Mouse (Mus musculus) myocyte (in vitro differentiated cells): ENCODE results near the gene Slc25a4. TPM values are rescaled to one million over a fixed set of nuclear protein-coding genes. Genes with fewer than 3 reads are reported as not detected.

Experiments
- H3K27me3 ChIP-seq: one replicate; pipeline ENCODE4 v1.6.1; 2011; ENCODE audit not compliant: control insufficient read depth, insufficient read depth, insufficient read length
- H3K36me3 ChIP-seq: one replicate; pipeline ENCODE4 v1.6.1; 2011; ENCODE audit not compliant: control insufficient read depth, insufficient read depth
- H3K4me2 ChIP-seq: one replicate; pipeline ENCODE4 v1.6.1; 2011; ENCODE audit warnings: low read depth, control low read depth
- H3K4me3 ChIP-seq: one replicate; pipeline ENCODE4 v1.5.1; 2011; ENCODE audit warnings: mild to moderate bottlenecking, control low read depth, moderate library complexity
- H3K79me2 ChIP-seq: one replicate; pipeline ENCODE4 v1.6.1; 2011; ENCODE audit not compliant: control insufficient read depth, insufficient read depth
- H3ac ChIP-seq: one replicate; pipeline ENCODE4 v1.6.1; 2011; ENCODE audit not compliant: control insufficient read depth, insufficient read length
- CEBPB ChIP-seq: IDR thresholded peaks from 2 replicates; pipeline ENCODE4 v1.6.1; 2011; ENCODE audit warnings: mild to moderate bottlenecking, moderate library complexity; ENCODE audit not compliant: poor library complexity, insufficient read depth, severe bottlenecking
- E2F4 ChIP-seq: IDR thresholded peaks from one replicate; pipeline ENCODE4 v1.6.1; 2011; ENCODE audit warnings: mild to moderate bottlenecking, control low read depth, moderate library complexity; ENCODE audit not compliant: insufficient read depth
- MAX ChIP-seq: IDR thresholded peaks from one replicate; pipeline ENCODE4 v1.6.1; 2011; ENCODE audit warnings: low read depth, mild to moderate bottlenecking, control low read depth
- MYOD1 ChIP-seq, 3 experiments: IDR thresholded peaks; one replicate each; pipeline ENCODE4 v1.6.1; 2011; ENCODE audit warnings: control low read depth in 2 of 3, low read depth in 2 of 3, mild to moderate bottlenecking in 2 of 3, moderate library complexity in 1 of 3; ENCODE audit not compliant: insufficient read length in 2 of 3, control insufficient read depth in 1 of 3
- MYOG ChIP-seq, 3 experiments: IDR thresholded peaks; one replicate each; pipeline ENCODE4 v1.6.1; 2011; ENCODE audit warnings: control low read depth in 2 of 3, low read depth in 2 of 3, mild to moderate bottlenecking in 2 of 3; ENCODE audit not compliant: insufficient read length in 2 of 3, control insufficient read depth in 1 of 3, insufficient read depth in 1 of 3
- POLR2A ChIP-seq: IDR thresholded peaks from one replicate; pipeline ENCODE4 v1.6.1; 2011; ENCODE audit warnings: low read depth, mild to moderate bottlenecking, control low read depth, moderate library complexity; ENCODE audit not compliant: insufficient read length
- POLR2AphosphoS2 ChIP-seq: IDR thresholded peaks from one replicate; pipeline ENCODE4 v1.6.1; 2011; ENCODE audit warnings: low read depth, control low read depth; ENCODE audit not compliant: insufficient read length
- REST ChIP-seq: IDR thresholded peaks from one replicate; pipeline ENCODE4 v1.6.1; 2011; ENCODE audit warnings: mild to moderate bottlenecking, control low read depth, moderate library complexity; ENCODE audit not compliant: insufficient read depth, insufficient read length
- SRF ChIP-seq: IDR thresholded peaks from one replicate; pipeline ENCODE4 v1.6.1; 2011; ENCODE audit warnings: low read depth; ENCODE audit not compliant: control insufficient read depth, insufficient read length
- TCF12 ChIP-seq: IDR thresholded peaks from one replicate; pipeline ENCODE4 v1.6.1; 2011; ENCODE audit warnings: mild to moderate bottlenecking, control low read depth; ENCODE audit not compliant: poor library complexity, insufficient read depth, severe bottlenecking
- TCF3 ChIP-seq: IDR thresholded peaks from one replicate; pipeline ENCODE4 v1.6.1; 2011; ENCODE audit warnings: low read depth, control low read depth; ENCODE audit not compliant: insufficient read length
- USF1 ChIP-seq: IDR thresholded peaks from one replicate; pipeline ENCODE4 v1.6.1; 2011; ENCODE audit warnings: low read depth, mild to moderate bottlenecking, control low read depth, moderate library complexity
- polyA plus RNA-seq: library from polyadenylated mRNA; unstranded; fragments of >200 nt; fragmentation: generic; extraction: Trizol; gene quantifications from one replicate; pipeline ENCODE4 v1.2.1, GENCODE M21; 2012; ENCODE audit warnings: missing spikeins

The Slc25a4 gene
- polyA plus RNA-seq: 368 TPM

DNA sequence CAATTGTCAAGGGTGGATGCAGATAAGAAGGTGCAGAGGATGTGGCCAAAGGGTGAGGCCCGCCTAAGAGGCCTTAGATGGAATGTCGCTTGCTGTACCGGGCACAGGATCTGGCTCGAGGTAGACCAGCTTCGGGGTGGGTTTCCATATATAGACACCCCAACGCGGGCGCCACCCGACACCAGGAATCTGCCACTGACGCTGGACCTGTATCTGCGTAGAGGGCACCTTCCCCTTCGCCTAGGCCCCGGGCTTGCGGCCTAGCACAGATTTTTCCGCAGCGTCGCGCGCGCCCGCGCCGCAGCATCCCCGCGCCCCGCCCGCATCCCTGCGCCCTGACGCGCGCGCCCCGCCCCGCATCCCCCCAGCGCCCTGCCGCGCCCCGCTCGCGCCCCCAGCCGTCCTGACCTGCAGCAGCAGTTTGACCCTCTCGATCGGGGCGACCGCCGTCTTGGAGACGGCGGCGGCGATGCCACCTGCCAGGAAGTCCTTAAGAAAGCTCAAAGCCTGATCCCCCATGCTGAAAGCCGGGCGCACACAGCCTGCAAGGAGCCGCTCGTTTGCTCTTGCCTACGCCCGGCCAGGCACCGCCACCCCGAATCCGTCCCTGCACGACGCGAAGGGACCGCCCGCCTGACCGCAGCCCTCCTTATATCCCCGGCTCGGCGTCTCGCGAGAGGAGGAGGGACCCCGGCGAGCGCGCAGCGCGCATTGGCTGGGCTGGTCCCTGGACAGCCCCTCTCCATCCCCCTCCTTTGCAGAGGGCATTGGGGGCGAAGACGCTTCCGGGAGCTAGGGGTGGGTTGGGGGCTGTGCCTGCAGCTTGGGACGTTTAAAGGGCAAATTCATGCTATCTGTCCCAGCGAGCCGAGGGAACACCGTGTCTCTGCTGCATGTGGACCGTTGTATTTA is at the start of gene Slc25a4:
Gene Slc25a4, minus strand, starts transcription at position 881 of the 912 bp plus-strand sequence.
- Histone ChIP-seq H3K79me2 (peaks cover 26% of the 10 kb centered on the region), H3K27me3 (no peaks in the 10 kb centered on the region), H3ac (peak within 1 kb of the TSS; percentile 32), H3K4me3 (peak within 1 kb of the TSS; percentile 82), H3K4me2 (peak within 1 kb of the TSS; percentile 93), H3K36me3 (peaks cover 28% of the 10 kb centered on the region)
- TF ChIP-seq SRF: peak; percentile 30
- peak in 2 of 3 experiments; percentile 2 to 30 for TF ChIP-seq MYOG (IDR thresholded peaks at IDR 0.05; ENCODE audit: control insufficient read depth in 1 of 3, insufficient read depth in 1 of 3, insufficient read length in 2 of 3, low read depth in 2 of 3)
- no peak for TF ChIP-seq MAX
- TF ChIP-seq USF1: no peak
- no peak for TF ChIP-seq TCF3
- TF ChIP-seq POLR2A: peak; percentile 98
- no peak for TF ChIP-seq CEBPB
- TF ChIP-seq POLR2AphosphoS2: peak; percentile 99
- no peak for TF ChIP-seq E2F4
- peak; percentile 39 for TF ChIP-seq REST
- TF ChIP-seq MYOD1 (IDR thresholded peaks at IDR 0.05; ENCODE audit: control insufficient read depth in 1 of 3, insufficient read length in 2 of 3, low read depth in 2 of 3): no peak
- TF ChIP-seq TCF12: no peak

DNA sequence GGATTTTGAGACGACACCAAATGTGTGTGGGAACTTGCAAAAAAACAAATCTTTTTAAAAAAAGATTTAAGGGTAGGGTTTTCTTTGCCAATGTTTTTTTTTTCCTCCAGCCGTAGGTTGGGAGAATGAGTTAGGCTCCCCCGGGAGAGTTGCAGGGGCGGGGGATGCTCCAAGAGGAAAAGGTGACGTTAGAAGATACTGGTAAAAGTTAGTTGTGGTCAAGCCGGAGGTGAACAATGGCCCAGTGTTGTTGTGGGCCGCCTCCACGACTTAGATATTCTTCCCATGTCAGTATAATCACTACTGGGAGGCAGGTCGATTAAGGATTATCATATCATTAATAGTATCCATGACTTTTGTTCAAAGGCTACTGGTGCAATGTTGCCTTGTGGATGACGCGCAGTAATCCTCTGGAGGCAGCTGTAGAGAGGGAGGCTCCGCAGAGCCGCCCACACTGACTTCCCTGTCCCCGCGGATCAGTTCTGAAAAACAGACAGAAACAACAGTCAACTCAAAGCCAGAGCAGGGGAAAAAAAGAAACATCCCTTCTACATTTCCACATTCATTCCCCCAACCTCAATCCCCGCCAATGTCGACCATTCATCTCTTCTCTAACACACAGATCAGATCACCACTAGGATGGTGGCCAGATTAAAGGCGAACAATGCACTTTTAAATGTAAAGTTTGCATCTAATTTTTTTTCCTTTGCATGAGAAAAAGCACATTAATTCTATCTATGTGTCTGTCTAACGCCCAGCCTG is 47.0 kb upstream of the Slc25a4 start:
- H3K36me3 ChIP-seq: no peaks in the 10 kb centered on the region
- no peak for TF ChIP-seq TCF3
- no peak for TF ChIP-seq MAX
- no peak for TF ChIP-seq USF1
- TF ChIP-seq MYOD1 (IDR thresholded peaks at IDR 0.05; ENCODE audit: control insufficient read depth in 1 of 3, insufficient read length in 2 of 3, low read depth in 2 of 3): no peak
- TF ChIP-seq TCF12: no peak
- no peak for TF ChIP-seq CEBPB
- TF ChIP-seq MYOG (IDR thresholded peaks at IDR 0.05; ENCODE audit: control insufficient read depth in 1 of 3, insufficient read depth in 1 of 3, insufficient read length in 2 of 3, low read depth in 2 of 3): no peak
- TF ChIP-seq REST: no peak
- no peak for TF ChIP-seq E2F4
- TF ChIP-seq POLR2AphosphoS2: no peak
- no peak overlapping the region for H3K4me2 ChIP-seq
- H3K4me3 ChIP-seq: no peak overlapping the region
- H3K79me2 ChIP-seq: no peaks in the 10 kb centered on the region
- no peaks in the 10 kb centered on the region for H3K27me3 ChIP-seq
- no peak overlapping the region for H3ac ChIP-seq

DNA sequence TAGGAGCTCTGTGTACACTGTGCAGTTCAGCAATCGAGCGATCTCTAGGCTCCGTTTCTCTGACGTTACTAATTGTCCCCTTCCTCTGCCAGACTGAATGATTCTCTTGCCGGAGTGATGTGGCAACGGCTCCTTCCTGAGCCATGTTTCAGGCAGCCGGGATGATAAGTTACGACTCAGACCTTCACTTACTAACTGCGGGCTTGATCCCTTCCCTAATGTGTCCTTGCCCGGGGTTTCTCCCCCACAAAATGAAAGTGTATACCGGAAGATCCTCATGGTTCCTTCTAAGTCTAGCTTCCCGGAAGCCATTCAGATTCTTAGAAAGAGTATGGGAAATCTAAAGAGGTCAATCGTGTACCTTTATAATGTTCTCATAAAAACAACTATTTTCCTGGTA is 41.4 kb upstream of the Slc25a4 start:
- no peak overlapping the region for H3K4me3 ChIP-seq
- H3K79me2 ChIP-seq: no peaks in the 10 kb centered on the region

DNA sequence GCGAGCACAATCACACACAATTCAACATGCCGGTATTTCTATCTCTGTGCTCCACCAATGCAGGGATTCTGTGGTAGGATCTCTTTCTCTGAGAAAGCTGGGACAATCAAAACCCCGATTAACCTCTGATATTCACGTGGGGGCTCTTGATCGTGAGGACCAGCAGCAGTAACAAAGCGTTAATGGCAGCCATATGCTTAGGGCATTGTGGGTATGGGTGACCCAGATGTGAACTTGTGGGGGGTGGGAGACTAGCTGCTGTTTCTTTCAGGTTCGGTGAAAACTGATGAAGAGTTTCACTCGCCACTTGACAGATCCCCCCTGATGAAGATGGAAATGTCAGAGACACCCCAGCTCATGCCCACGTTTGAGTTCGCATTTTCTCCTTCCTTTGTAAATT is 40.5 kb upstream of the Slc25a4 start:
- TF ChIP-seq USF1 (no peak), TCF12 (no peak), E2F4 (no peak), SRF (no peak), CEBPB (no peak), MAX (no peak)
- H3K36me3 ChIP-seq: no peaks in the 10 kb centered on the region
- H3K79me2 ChIP-seq: no peaks in the 10 kb centered on the region
- no peak overlapping the region for H3K4me3 ChIP-seq
- no peak overlapping the region for H3K4me2 ChIP-seq
- H3ac ChIP-seq: no peak overlapping the region
- H3K27me3 ChIP-seq: peaks cover 5% of the 10 kb centered on the region

More for the DNA sequence above, 41.4 kb upstream of the Slc25a4 start:
- peak overlapping the region; percentile 1 for H3K4me2 ChIP-seq
- H3ac ChIP-seq: no peak overlapping the region
- TF ChIP-seq E2F4: no peak
- no peak for TF ChIP-seq TCF3
- TF ChIP-seq CEBPB: no peak
- TF ChIP-seq SRF: no peak
- TF ChIP-seq USF1: no peak
- TF ChIP-seq MYOG (IDR thresholded peaks at IDR 0.05; ENCODE audit: control insufficient read depth in 1 of 3, insufficient read depth in 1 of 3, insufficient read length in 2 of 3, low read depth in 2 of 3): no peak
- TF ChIP-seq TCF12: no peak
- TF ChIP-seq MYOD1 (IDR thresholded peaks at IDR 0.05; ENCODE audit: control insufficient read depth in 1 of 3, insufficient read length in 2 of 3, low read depth in 2 of 3): no peak
- no peak for TF ChIP-seq MAX
- TF ChIP-seq POLR2A: no peak
- no peak for TF ChIP-seq POLR2AphosphoS2
- no peak for TF ChIP-seq REST
- H3K27me3 ChIP-seq: peaks cover 5% of the 10 kb centered on the region
- no peaks in the 10 kb centered on the region for H3K36me3 ChIP-seq
